Mouse (Mus musculus) testis, adult 2 months (tissue): ENCODE data around the gene Igfbp2.

ENCODE experiments used
- CTCF ChIP-seq: fragments of 200-500 bp; IDR thresholded peaks from 2 replicates; pipeline ENCODE4 v1.5.1; 2012; ENCODE audit warnings: low read depth, mild to moderate bottlenecking, inconsistent platforms, low read length, moderate library complexity; ENCODE audit not compliant: control insufficient read depth, insufficient read depth, insufficient replicate concordance
- POLR2A ChIP-seq: fragments of 200-500 bp; IDR thresholded peaks from 2 replicates; pipeline ENCODE4 v1.6.1; 2012; ENCODE audit warnings: low read depth, mild to moderate bottlenecking, inconsistent platforms, low read length, moderate library complexity; ENCODE audit not compliant: control insufficient read depth

DNA sequence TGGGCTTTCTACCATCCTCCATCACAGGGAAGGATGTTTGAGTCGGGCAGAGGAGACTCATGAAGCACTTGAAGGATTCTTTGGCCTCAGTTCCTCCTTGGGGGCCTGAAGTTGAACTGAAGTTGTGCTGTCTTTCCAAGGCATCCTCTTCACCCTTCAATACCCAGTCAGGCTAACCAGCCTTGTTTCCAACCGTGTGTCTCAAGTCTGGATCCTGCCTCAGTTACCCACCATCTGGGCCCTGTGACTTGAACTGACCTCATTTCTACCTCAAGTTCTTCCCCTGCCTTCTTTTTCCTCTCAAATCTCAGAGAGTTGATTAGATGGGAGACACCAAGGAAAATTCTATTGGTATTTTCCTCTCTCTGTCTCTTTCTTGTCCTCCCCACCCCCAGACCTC, 36.2 kb downstream of the Igfbp2 start:
- TF ChIP-seq POLR2A = no peak
- no peak for TF ChIP-seq CTCF
